Mouse (Mus musculus) cortical plate, adult 2 months (tissue): ENCODE measurements around the gene Ccdc39. TPM values are rescaled to one million over a fixed set of nuclear protein-coding genes. Genes with fewer than 3 reads are reported as not detected.

Source experiments
- H3K27ac ChIP-seq: fragments of 200-500 bp; 2 replicates; pipeline ENCODE4 v1.5.1; 2012; ENCODE audit warnings: low read length, control low read depth, inconsistent platforms; ENCODE audit not compliant: insufficient read depth
- H3K4me1 ChIP-seq: fragments of 200-500 bp; 2 replicates; pipeline ENCODE4 v1.6.1; 2011; ENCODE audit warnings: low read length; ENCODE audit not compliant: control insufficient read depth, insufficient read depth
- H3K4me3 ChIP-seq: fragments of 200-500 bp; 2 replicates; pipeline ENCODE4 v1.5.1; 2011; ENCODE audit warnings: mild to moderate bottlenecking, low read length, control low read depth; ENCODE audit not compliant: insufficient read depth
- CTCF ChIP-seq: fragments of 200-500 bp; IDR thresholded peaks from 2 replicates; pipeline ENCODE4 v1.5.1; 2011; ENCODE audit warnings: mild to moderate bottlenecking, control low read depth, low read length; ENCODE audit not compliant: insufficient read depth; ENCODE audit errors: extremely low read depth
- POLR2A ChIP-seq: fragments of 200-500 bp; IDR thresholded peaks from 2 replicates; pipeline ENCODE4 v1.6.1; 2011; ENCODE audit warnings: mild to moderate bottlenecking, low read length, control low read depth; ENCODE audit not compliant: insufficient read depth; ENCODE audit errors: extremely low read depth
- polyA plus RNA-seq: library from polyadenylated mRNA; depleted of rRNA; stranded (reverse); fragments of >200 nt; gene quantifications from 2 replicates; pipeline ENCODE4 v1.2.3, GENCODE M21; 2012; rRNA removed

The Ccdc39 gene
- polyA plus RNA-seq, 1 experiment, result 63.0 TPM

GRCm38 (mm10) chr3:33799617-33800512, 44.2 kb downstream of the Ccdc39 start, which contains the start of gene Ttc14:
TSS of gene Ttc14 (plus strand) at chr3:33799832.
- Histone ChIP-seq H3K4me3 (peak within 1 kb of the TSS; percentile 92), H3K27ac (peak within 1 kb of the TSS; percentile 99), H3K4me1 (peaks cover 2% of the 10 kb centered on the region)
- peak; percentile 82 for TF ChIP-seq POLR2A
- 0 out of 2 replicates have a peak, but pooled peaks have one; percentile 6 for TF ChIP-seq CTCF

DNA sequence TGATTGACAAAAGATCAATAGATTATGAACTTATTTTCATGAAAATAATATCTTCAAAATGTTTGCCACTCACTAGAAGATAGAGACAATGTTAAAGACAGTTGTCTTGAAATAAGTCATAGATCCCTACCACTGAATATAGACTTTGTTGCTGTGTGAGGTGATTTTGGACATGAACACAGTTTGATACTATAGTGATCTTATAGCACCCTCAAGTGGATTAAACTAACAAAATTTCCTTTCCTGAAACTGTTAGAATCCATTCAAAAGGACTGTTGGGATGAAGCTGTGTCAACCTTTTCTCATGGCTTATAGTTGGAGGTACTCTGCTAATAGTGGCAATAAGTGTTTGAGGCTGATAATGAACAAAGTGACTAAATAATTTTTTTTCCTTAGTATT, 53.1 kb downstream of the Ccdc39 start:
- Histone ChIP-seq H3K4me3 (no peak overlapping the region), H3K27ac (no peak overlapping the region), H3K4me1 (no peaks in the 10 kb centered on the region)
- TF ChIP-seq POLR2A (no peak), CTCF (peak; percentile 16; the same call in 1 of the 2 replicates)

Other genes with a start within 250 kb of the Ccdc39 start
- 72.0 and 82.5 TPM in 2 replicates for gene Ttc14, start 44.5 kb downstream of the Ccdc39 start, polyA plus RNA-seq
- gene Fxr1, start 175.6 kb upstream of the Ccdc39 start, polyA plus RNA-seq, result 48.1 and 49.1 TPM in 2 replicates
- 64.9 and 71.5 TPM in 2 replicates for gene Dnajc19, start 237.0 kb upstream of the Ccdc39 start, polyA plus RNA-seq